Mouse (Mus musculus): Measurements from ENCODE around the gene Ptcd2.

Ptcd2 gene

GRCm38 (mm10) chr13:99331255-99331654 lies 13.2 kb downstream of the Ptcd2 start:
- no peak for TF ChIP-seq GATA4 (IDR thresholded peaks at IDR 0.05; ENCODE audit: insufficient replicate concordance, low read length)

DNA sequence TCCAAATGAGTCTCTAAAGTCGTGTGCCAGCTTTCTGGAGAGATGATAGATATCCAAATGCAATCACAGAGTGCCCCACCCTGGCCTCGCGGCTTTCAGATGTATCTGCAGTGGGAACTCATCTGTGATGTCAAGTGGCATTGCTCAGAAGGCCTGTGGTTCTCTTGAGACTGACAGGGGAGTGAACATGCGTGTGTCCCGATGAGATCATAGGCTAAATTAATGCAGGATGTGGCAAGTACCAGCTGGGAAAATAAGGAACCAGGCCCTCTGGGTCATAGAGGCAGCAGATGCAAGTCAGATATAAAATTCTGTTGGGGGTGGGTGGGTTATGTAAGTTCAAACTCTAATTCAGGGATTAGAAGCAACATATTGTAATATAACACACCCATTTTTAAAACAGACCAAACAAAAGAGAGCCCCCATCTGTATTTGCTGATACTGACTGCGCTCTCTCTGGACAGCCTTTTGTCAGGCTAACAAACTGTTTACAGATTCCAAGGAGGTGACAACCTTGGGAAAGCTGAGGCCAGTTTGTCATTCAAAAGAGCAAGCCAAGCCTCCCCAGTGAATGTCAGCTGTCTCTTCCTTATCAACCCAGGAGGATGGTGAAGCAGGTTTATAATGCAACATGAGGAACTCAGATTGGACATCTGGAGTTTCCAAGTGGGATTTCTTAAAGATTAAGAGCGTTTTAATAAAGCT lies 20.7 kb downstream of the Ptcd2 start:
- no peak for TF ChIP-seq GATA4 (IDR thresholded peaks at IDR 0.05; ENCODE audit: insufficient replicate concordance, low read length)

DNA sequence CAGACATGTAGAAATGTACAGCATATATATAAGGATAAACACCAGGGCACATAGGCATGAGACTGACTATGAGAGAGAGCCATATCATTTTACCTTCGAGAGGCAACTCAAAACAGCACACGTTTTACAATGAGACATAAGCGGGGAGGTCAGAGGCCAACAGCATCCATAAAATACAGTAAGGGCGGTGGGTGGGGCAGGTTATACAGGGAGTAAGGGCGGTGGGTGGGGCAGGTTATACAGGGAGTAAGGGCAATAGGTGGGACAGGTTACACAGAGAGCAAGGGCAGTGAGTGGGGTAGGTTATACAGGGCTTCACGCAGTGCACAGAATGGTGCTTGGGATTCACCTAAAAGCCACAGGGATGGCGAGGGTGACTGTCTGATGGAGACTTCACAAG lies 24.1 kb downstream of the Ptcd2 start:
- no peak for TF ChIP-seq GATA4 (IDR thresholded peaks at IDR 0.05; ENCODE audit: insufficient replicate concordance, low read length)

- TF ChIP-seq GATA4 (IDR thresholded peaks at IDR 0.05; ENCODE audit: insufficient replicate concordance, low read length) = no peak
Measured at GRCm38 (mm10) chr13:99317058-99317457, 27.4 kb downstream of the Ptcd2 start.

DNA sequence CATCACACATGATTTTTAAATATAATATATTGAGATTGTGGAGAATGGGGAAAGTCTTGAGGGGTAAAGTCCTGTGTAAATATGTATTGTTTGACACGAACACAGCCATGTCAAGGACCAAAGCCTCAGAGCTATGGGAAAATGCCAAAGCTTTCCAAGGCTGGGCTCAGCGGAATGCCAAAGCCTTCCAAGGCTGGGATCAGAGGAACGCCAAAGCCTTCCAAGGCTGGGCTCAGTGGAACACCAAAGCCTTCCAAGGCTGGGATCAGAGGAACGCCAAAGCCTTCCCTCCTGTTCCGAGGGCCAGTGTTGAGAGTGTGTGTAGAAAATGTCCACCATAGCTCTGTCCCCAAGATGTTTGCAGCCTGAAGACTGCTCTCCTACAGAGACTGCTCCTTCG lies 28.1 kb downstream of the Ptcd2 start:
- no peak for TF ChIP-seq GATA4 (IDR thresholded peaks at IDR 0.05; ENCODE audit: insufficient replicate concordance, low read length)

DNA sequence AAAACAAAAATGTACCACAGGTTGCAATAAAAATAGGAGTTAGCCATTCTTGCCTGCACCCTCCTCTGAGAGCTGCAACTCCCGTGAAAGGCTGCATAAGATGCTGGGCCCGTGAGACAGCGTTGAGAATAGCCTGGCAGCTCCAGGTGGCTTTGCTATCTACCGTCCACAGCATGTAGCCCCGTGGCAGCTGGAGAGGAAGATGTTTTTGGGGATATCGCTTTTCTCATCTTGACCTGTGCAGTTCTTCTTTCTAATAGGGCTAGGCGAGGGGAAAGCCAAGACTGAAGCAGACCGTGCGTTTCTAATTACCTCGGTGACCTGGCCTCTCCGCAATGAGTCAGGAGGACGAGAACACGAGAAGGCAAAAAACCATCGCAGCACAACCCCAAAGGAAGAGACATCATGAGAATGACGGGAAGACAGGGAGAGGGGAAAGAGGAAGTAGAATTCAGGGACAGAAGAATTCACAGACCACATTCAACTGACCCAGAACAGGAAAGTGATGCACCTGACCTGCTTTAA lies 29.8 kb downstream of the Ptcd2 start:
- TF ChIP-seq GATA4 (IDR thresholded peaks at IDR 0.05; ENCODE audit: insufficient replicate concordance, low read length) = no peak

DNA sequence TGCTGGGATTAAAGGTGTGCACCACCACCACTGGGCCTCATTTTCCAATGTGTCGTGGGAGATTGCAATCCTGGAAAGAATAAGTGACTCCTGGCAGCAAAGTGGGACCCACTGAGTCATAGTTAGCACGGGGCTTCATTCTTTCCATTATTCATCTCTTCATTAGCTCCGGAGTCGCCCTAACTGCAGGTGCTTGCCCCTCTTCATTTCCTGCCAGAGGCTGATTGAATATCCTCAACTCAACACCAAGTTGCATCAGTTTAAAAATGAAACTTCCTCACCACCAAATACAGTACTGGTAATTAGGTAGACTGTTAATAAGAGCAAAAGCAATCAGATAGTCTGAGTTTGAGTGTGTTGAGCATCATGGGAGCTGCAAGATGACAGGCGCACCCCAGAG lies 30.4 kb downstream of the Ptcd2 start:
- no peak for TF ChIP-seq GATA4 (IDR thresholded peaks at IDR 0.05; ENCODE audit: insufficient replicate concordance, low read length)

- no peak for TF ChIP-seq GATA4 (IDR thresholded peaks at IDR 0.05; ENCODE audit: insufficient replicate concordance, low read length)
Measured at GRCm38 (mm10) chr13:99308393-99308792, 36.1 kb downstream of the Ptcd2 start.

DNA sequence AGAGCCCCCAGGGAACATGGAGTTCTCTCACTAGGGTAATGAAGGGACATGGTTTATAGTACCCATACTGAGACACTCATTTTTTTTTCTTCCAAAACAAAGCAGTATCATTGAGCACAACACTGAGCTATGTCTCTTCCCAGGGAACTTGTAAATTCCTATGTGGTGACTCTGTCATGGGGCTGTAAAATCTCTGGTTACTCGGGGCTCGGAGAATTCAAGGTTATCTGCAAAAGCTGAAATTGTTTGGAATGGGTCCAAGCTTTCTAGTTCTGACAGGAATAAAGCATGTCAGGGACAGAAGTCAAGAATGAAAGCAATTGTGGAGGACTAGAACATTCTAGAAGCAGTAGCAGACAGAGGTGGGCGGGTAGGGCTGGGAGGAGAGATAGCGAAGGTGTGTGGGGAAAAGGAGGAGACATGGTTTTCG lies 36.6 kb downstream of the Ptcd2 start:
- TF ChIP-seq GATA4 (IDR thresholded peaks at IDR 0.05; ENCODE audit: insufficient replicate concordance, low read length) = no peak

DNA sequence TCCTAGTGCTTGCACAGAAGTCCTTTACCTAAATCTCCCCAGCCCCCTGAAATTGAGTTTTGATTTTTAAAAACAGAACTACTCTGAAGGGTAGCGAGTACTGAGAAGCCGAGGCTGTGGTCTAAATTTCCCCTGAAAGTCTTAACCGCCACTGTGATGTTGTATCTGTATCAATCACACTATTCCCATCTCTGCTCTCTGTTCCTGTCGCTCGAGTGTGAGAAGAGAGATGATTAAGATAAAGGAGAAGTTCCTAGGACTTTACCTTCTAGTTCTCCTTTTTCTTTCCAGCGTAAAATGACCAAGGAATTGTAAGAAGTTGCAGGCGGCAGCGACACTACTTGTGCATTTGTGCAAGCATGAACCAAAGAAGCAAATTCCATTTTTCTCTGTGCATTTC lies 38.3 kb downstream of the Ptcd2 start:
- TF ChIP-seq GATA4 (IDR thresholded peaks at IDR 0.05; ENCODE audit: insufficient replicate concordance, low read length) = no peak

DNA sequence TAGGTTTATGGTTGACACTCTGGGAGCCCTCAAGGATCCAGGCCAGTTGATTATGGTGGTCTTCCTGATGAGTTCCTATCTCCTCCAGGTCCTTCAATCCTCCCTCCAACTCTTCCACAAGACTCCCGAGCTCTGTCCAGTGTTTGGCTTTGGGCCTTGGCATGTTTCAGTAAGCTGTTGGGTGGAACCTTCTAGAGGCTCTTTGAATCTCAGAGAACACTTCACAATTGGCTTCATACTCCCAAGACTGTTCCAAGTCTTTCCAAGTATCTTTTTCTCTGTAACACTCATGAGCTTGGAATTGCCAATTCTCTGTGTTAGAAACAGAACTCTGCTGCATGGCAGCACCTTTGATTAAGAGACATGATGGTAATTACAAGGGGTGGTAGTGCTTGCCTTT lies 39.3 kb downstream of the Ptcd2 start:
- TF ChIP-seq GATA4 (IDR thresholded peaks at IDR 0.05; ENCODE audit: insufficient replicate concordance, low read length) = no peak

DNA sequence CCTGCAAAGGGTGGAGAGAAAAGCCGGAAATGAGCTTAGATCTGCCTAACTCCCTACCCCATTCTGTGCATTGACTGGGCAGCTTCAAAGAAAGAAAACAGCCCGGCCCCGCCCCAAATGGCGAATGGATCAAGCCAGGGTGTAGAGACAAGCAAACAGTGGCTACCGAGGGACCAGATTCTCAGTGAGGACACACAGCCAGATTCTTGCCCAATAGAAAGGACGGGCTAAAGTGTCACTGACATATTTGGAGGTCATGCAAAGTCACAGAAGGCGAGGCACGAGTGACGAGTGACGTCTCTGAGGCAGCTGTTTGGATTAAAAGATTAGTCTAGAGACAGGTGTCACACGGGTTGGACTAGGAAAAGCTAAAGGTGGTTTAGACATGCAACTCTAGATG lies 40.1 kb downstream of the Ptcd2 start:
- no peak for TF ChIP-seq GATA4 (IDR thresholded peaks at IDR 0.05; ENCODE audit: insufficient replicate concordance, low read length)

- no peak for TF ChIP-seq GATA4 (IDR thresholded peaks at IDR 0.05; ENCODE audit: insufficient replicate concordance, low read length)
Measured at GRCm38 (mm10) chr13:99303846-99304245, 40.7 kb downstream of the Ptcd2 start.

- TF ChIP-seq GATA4 (IDR thresholded peaks at IDR 0.05; ENCODE audit: insufficient replicate concordance, low read length) = no peak
Measured at GRCm38 (mm10) chr13:99299921-99300320, 44.6 kb downstream of the Ptcd2 start.

GRCm38 (mm10) chr13:99294176-99294575 lies 50.3 kb downstream of the Ptcd2 start:
- no peak for TF ChIP-seq GATA4 (IDR thresholded peaks at IDR 0.05; ENCODE audit: insufficient replicate concordance, low read length)

DNA sequence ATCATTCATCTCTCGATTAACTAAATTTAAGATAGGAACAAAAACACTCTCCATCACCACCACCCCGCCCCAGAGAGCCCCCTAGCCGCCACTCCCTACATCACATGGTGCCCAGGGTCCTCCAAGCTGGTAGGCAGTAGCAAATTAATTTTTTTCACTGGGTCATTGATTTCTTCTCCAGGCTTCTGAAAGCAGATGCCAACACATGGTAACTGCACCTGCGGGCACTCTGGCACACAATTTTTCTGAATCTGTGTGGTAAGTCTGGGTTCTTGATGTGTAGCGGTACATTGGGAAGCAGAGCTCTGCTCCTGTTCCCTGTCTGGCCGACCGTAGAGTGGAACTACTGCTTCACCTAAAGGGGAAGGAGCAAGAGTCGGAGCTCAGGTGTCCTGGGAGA lies 53.7 kb downstream of the Ptcd2 start:
- no peak for TF ChIP-seq GATA4 (IDR thresholded peaks at IDR 0.05; ENCODE audit: insufficient replicate concordance, low read length)

DNA sequence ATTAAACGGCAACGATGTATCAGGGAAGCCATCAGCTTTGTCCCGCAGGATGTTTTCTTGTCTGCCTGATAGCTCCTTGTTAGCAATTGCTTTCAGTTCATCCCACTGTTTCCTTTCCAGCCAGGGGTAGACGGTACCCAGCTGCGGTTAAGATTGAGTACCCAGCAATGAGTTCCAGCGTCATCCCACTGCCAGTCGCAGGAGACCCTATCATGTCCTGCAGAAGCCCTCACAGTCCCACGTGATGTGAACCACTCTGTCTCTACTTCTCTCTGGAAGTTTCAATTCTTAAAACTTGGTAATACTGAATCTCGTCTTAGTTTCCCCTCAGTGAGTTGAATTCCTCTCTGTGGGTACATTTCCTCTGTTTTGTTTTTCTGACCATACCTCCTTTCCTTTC lies 56.7 kb downstream of the Ptcd2 start:
- TF ChIP-seq GATA4 (IDR thresholded peaks at IDR 0.05; ENCODE audit: insufficient replicate concordance, low read length) = no peak
